Mouse (Mus musculus) C2C12 (cell line): ENCODE data around the gene Ston2.

Source experiments
- CEBPB ChIP-seq: IDR thresholded peaks from one replicate; pipeline ENCODE4 v1.6.1; 2011; ENCODE audit warnings: low read depth, mild to moderate bottlenecking, control low read depth, moderate library complexity
- CTCF ChIP-seq: IDR thresholded peaks from one replicate; pipeline ENCODE4 v1.5.1; 2011; ENCODE audit not compliant: control insufficient read depth, insufficient read depth, insufficient read length
- FOSL1 ChIP-seq: IDR thresholded peaks from one replicate; pipeline ENCODE4 v1.8.0; 2011; ENCODE audit warnings: mild to moderate bottlenecking, low read length; ENCODE audit not compliant: poor library complexity, insufficient read depth, severe bottlenecking
- MAX ChIP-seq: IDR thresholded peaks from one replicate; pipeline ENCODE4 v1.6.1; 2011; ENCODE audit warnings: mild to moderate bottlenecking, control low read depth
- MYOG ChIP-seq: IDR thresholded peaks from one replicate; pipeline ENCODE4 v1.6.1; 2011; ENCODE audit not compliant: control insufficient read depth, insufficient read length; ENCODE audit errors: extremely low read depth
- USF1 ChIP-seq: IDR thresholded peaks from one replicate; pipeline ENCODE4 v1.6.1; 2011; ENCODE audit warnings: low read depth, mild to moderate bottlenecking, control low read depth, moderate library complexity

GRCm38 (mm10) chr12:91710876-91711275 is 77.3 kb downstream of the Ston2 start:
- TF ChIP-seq CTCF (no peak), USF1 (no peak), CEBPB (no peak), MYOG (no peak), FOSL1 (no peak), MAX (no peak)
